Mouse (Mus musculus): ENCODE data around the gene Rsrp1. TPM values are rescaled to one million over a fixed set of nuclear protein-coding genes. Genes with fewer than 3 reads are reported as not detected.
A peak's percentile ranks its signal among the peaks of the same experiment; 100 is the strongest.

The Rsrp1 gene
- polyA plus RNA-seq, 1 experiment from 2014 or later = 390 TPM

DNA sequence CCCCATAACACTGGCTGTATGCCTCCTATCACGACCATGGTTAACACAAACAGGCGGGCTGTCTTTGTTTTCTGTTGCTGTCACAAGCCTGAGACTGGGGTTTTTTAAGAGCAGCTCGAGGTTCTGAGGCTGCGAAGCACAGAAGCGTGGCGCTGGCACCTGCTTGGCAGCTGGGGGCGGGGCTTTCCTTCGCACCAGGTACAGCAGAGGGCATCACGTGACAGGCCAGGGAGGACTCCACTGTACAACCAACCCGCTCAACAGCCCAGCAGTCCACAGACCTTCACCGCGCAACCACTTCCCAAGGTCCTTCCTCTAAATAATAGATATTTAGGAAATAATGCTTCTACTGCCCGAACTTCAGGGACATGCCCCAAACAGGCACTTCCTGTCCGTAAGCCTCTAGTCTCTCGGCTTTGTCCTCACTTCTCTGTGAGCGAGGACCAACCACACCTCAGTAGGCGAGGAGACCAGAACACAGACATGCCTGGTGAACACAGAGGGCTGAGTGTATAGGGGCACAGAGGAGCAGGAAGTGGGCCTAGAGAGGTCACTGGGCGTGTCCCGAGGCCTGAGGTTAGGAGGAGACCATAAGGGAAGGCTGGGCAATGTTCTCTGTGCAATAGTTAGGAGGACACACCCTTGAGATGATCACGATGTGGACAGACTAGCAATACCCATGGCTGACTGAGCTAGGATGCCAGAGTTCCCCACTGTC, 44.7 kb downstream of the Rsrp1 start:
- ATAC-seq (replicated peaks; ENCODE audit: low FRiP score) = no peak; the same call in 1 of the 2 replicates
- H3K27me3 ChIP-seq (replicated peaks; ENCODE audit: control insufficient read depth, insufficient read depth, low read length) = 0 out of 2 replicates have a peak, but pooled peaks cover 2% of the 10 kb centered on the region
- 73% methylated on average over 20 of the region's 20 CpGs for WGBS
- 0 out of 2 replicates have a peak overlapping the region, but pooled peaks have one; percentile 22 for H3K9ac ChIP-seq (ENCODE audit: low read depth, low read length)
- no peaks in the 10 kb centered on the region for H3K36me3 ChIP-seq (ENCODE audit: control insufficient read depth, insufficient read depth, low read length)
- no peaks in the 10 kb centered on the region for H3K9me3 ChIP-seq (ENCODE audit: control insufficient read depth, low read length)
- no peak overlapping the region for H3K4me3 ChIP-seq (ENCODE audit: low read depth, low read length)
- H3K27ac ChIP-seq (ENCODE audit: low read depth, low read length) = no peak overlapping the region
- peaks cover 17% of the 10 kb centered on the region for H3K4me1 ChIP-seq (replicated peaks; ENCODE audit: control insufficient read depth, insufficient read depth, low read length)
- H3K4me2 ChIP-seq = no peak overlapping the region
- no peak for DNase-seq (ENCODE audit: low spot score)

DNA sequence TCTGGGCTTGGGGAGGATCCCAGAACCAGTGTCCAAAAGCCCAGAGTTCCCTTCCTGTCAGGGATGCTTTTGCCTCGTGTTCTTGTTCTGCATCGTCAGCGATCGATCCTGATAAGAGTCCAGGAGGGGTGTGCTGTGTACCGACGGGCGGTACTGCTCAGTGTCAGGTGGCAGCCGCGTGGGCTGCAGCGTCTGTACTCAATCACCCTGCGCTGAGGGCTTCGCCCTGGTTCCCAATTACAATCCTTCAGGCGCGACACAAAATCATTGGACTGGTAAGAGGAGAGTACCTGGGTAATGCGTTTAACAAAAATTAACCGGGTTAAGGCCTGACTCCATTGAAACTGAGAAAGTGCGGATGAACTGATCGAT, 45.2 kb downstream of the Rsrp1 start:
- Histone ChIP-seq H3K36me3 (ENCODE audit: control insufficient read depth, insufficient read depth, low read length) (no peaks in the 10 kb centered on the region), H3K27me3 (replicated peaks; ENCODE audit: control insufficient read depth, insufficient read depth, low read length) (0 out of 2 replicates have a peak, but pooled peaks cover 2% of the 10 kb centered on the region), H3K9ac (ENCODE audit: low read depth, low read length) (no peak overlapping the region), H3K9me3 (ENCODE audit: control insufficient read depth, low read length) (no peaks in the 10 kb centered on the region), H3K27ac (ENCODE audit: low read depth, low read length) (no peak overlapping the region), H3K4me2 (no peak overlapping the region), H3K4me1 (replicated peaks; ENCODE audit: control insufficient read depth, insufficient read depth, low read length) (peaks cover 14% of the 10 kb centered on the region), H3K4me3 (ENCODE audit: low read depth, low read length) (no peak overlapping the region)
- WGBS = 63% methylated on average over 18 of the region's 18 CpGs
- ATAC-seq (replicated peaks; ENCODE audit: low FRiP score) (no peak; the same call in 1 of the 2 replicates), DNase-seq (ENCODE audit: low spot score) (no peak)

DNA sequence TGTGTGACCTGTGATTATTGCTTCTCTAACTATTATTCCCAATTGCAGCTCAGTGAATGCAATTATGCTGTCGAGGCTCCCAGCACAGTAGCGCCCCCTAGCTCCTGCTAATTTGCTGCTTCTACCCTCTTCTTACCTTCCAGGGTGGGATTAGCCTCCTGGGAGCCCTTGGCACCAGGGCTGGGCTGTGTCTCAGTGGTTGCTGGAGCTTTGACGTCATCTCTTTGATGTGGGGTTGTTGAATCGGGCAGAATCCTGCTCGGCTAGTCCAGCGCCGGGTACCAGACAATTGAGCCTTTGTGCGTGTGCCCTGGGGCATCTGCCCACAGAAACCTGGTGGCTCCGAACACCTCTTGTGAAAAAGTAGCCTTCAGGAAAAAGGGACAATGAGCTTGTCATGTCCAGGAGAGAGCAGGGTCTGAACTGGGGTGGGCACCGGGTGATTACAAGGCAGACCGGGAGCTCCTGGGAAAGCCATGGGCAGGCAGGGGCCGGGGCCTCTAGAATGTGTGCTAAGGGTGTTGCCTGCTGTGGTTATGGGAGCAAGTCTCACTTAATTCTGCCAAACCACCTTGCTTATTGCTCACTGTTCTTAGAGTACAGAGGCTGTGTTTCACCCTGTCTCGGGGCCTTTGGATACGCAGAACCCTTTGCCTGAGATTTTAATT, 52.0 kb downstream of the Rsrp1 start:
- DNase-seq (ENCODE audit: low spot score) (no peak), ATAC-seq (replicated peaks; ENCODE audit: low FRiP score) (no peak)
- Histone ChIP-seq H3K4me1 (replicated peaks; ENCODE audit: control insufficient read depth, insufficient read depth, low read length) (no peaks in the 10 kb centered on the region), H3K4me2 (no peak overlapping the region), H3K4me3 (ENCODE audit: low read depth, low read length) (no peak overlapping the region), H3K27me3 (replicated peaks; ENCODE audit: control insufficient read depth, insufficient read depth, low read length) (no peaks in the 10 kb centered on the region), H3K36me3 (ENCODE audit: control insufficient read depth, insufficient read depth, low read length) (no peaks in the 10 kb centered on the region), H3K9me3 (ENCODE audit: control insufficient read depth, low read length) (no peaks in the 10 kb centered on the region), H3K9ac (ENCODE audit: low read depth, low read length) (no peak overlapping the region), H3K27ac (ENCODE audit: low read depth, low read length) (no peak overlapping the region)
- WGBS = 52% methylated on average over 14 of the region's 14 CpGs

DNA sequence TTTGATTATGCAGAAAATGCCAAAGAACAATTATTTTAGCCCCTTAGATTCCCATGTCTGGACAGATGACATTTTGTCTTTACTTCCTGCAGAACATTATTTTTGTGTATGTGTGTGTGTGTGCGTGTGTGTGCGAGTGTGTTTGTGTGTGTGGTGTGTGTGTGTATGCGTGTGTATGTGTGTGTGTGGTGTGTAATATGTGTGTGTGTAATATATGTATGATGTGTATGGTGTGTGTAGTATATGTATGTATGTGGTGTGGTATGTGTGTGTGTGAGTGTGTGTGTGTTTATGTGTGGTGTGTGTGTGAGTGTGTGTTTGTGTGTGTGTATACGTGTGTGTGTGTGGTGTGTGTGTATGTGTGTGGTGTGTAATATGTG, 52.5 kb downstream of the Rsrp1 start:
- DNase-seq (ENCODE audit: low spot score) (no peak), ATAC-seq (replicated peaks; ENCODE audit: low FRiP score) (no peak)
- Histone ChIP-seq H3K9me3 (ENCODE audit: control insufficient read depth, low read length) (no peaks in the 10 kb centered on the region), H3K27ac (ENCODE audit: low read depth, low read length) (no peak overlapping the region), H3K9ac (ENCODE audit: low read depth, low read length) (no peak overlapping the region), H3K4me3 (ENCODE audit: low read depth, low read length) (no peak overlapping the region), H3K36me3 (ENCODE audit: control insufficient read depth, insufficient read depth, low read length) (no peaks in the 10 kb centered on the region), H3K27me3 (replicated peaks; ENCODE audit: control insufficient read depth, insufficient read depth, low read length) (no peaks in the 10 kb centered on the region), H3K4me1 (replicated peaks; ENCODE audit: control insufficient read depth, insufficient read depth, low read length) (peaks cover 1% of the 10 kb centered on the region), H3K4me2 (no peak overlapping the region)
- WGBS = 92% methylated on average over 4 of the region's 4 CpGs

Other genes starting within 250 kb of the Rsrp1 start
- 3.9 and 4.1 TPM in 2 replicates for gene Man1c1, start 219.3 kb upstream of the Rsrp1 start, polyA plus RNA-seq (2014; fragmentation: Nextera tagmentation; extraction: Ambion mirVana)
- 32.2 and 33.3 TPM in 2 replicates for gene Ldlrap1, start 155.6 kb upstream of the Rsrp1 start, polyA plus RNA-seq (2014; fragmentation: Nextera tagmentation; extraction: Ambion mirVana)
- gene Maco1, start 70.2 kb upstream of the Rsrp1 start, polyA plus RNA-seq (2014; fragmentation: Nextera tagmentation; extraction: Ambion mirVana) = 26.3 and 28.3 TPM in 2 replicates
- gene Rhd, start 59.1 kb upstream of the Rsrp1 start, polyA plus RNA-seq (2014; fragmentation: Nextera tagmentation; extraction: Ambion mirVana) = 213 and 235 TPM in 2 replicates
- gene Tmem50a, start 8.6 kb upstream of the Rsrp1 start, polyA plus RNA-seq (2014; fragmentation: Nextera tagmentation; extraction: Ambion mirVana) = 129 and 131 TPM in 2 replicates
- 83.9 and 89.4 TPM in 2 replicates for gene Syf2, start 7.3 kb downstream of the Rsrp1 start, polyA plus RNA-seq (2014; fragmentation: Nextera tagmentation; extraction: Ambion mirVana)
- gene Runx3, start 197.1 kb downstream of the Rsrp1 start, polyA plus RNA-seq (2014; fragmentation: Nextera tagmentation; extraction: Ambion mirVana) = 0.71 and 0.82 TPM in 2 replicates

Data from liver, embryonic 11.5 days (tissue).